Mouse (Mus musculus): ENCODE measurements at regions not wholly inside any gene's neighbourhood (a gene's known extent, or its start where the extent isn't known, plus 50 kb on each side); places are given as distances from the start of the nearest gene placed in this dataset.

- no peak for ATAC-seq (ENCODE audit: low FRiP score)
- DNase-seq (ENCODE audit: low spot score) = no peak
- Histone ChIP-seq H3K27me3 (ENCODE audit: control insufficient read depth, insufficient read depth, low read length) (no peaks in the 10 kb centered on the region), H3K4me3 (ENCODE audit: low read depth, low read length) (no peak overlapping the region), H3K4me1 (replicated peaks; ENCODE audit: control insufficient read depth, insufficient read depth, low read length) (no peaks in the 10 kb centered on the region), H3K27ac (ENCODE audit: low read depth, low read length) (no peak overlapping the region), H3K4me2 (replicated peaks; ENCODE audit: low read depth, low read length) (no peak overlapping the region), H3K9ac (ENCODE audit: low read depth, low read length) (no peak overlapping the region), H3K9me3 (ENCODE audit: control insufficient read depth, low read length) (no peaks in the 10 kb centered on the region), H3K36me3 (ENCODE audit: control insufficient read depth, insufficient read depth, low read length) (no peaks in the 10 kb centered on the region)
- WGBS = 76% methylated on average over 11 of the region's 11 CpGs
Observed at GRCm38 (mm10) chr6:117408971-117409783, 240.8 kb downstream of the Cxcl12 start.

GRCm38 (mm10) chr6:117414926-117415325, 246.6 kb downstream of the Cxcl12 start:
- ATAC-seq (ENCODE audit: low FRiP score) (no peak), DNase-seq (ENCODE audit: low spot score) (no peak)
- Histone ChIP-seq H3K36me3 (ENCODE audit: control insufficient read depth, insufficient read depth, low read length) (no peaks in the 10 kb centered on the region), H3K27me3 (ENCODE audit: control insufficient read depth, insufficient read depth, low read length) (no peaks in the 10 kb centered on the region), H3K9ac (ENCODE audit: low read depth, low read length) (no peak overlapping the region), H3K9me3 (ENCODE audit: control insufficient read depth, low read length) (no peaks in the 10 kb centered on the region), H3K27ac (ENCODE audit: low read depth, low read length) (no peak overlapping the region), H3K4me3 (ENCODE audit: low read depth, low read length) (no peak overlapping the region), H3K4me2 (replicated peaks; ENCODE audit: low read depth, low read length) (no peak overlapping the region), H3K4me1 (replicated peaks; ENCODE audit: control insufficient read depth, insufficient read depth, low read length) (no peaks in the 10 kb centered on the region)
- 89% methylated on average over 5 of the region's 5 CpGs for WGBS

- Histone ChIP-seq H3K36me3 (ENCODE audit: control insufficient read depth, insufficient read depth, low read length) (no peaks in the 10 kb centered on the region), H3K4me2 (replicated peaks; ENCODE audit: low read depth, low read length) (no peak overlapping the region), H3K27ac (ENCODE audit: low read depth, low read length) (no peak overlapping the region), H3K9ac (ENCODE audit: low read depth, low read length) (no peak overlapping the region), H3K4me1 (replicated peaks; ENCODE audit: control insufficient read depth, insufficient read depth, low read length) (no peaks in the 10 kb centered on the region), H3K4me3 (ENCODE audit: low read depth, low read length) (no peak overlapping the region), H3K27me3 (ENCODE audit: control insufficient read depth, insufficient read depth, low read length) (no peaks in the 10 kb centered on the region), H3K9me3 (ENCODE audit: control insufficient read depth, low read length) (no peaks in the 10 kb centered on the region)
- ATAC-seq (ENCODE audit: low FRiP score) = no peak
- DNase-seq (ENCODE audit: low spot score) = no peak
- WGBS = 91% methylated on average over 6 of the region's 6 CpGs
Observed at GRCm38 (mm10) chr6:117415901-117416300, 247.6 kb downstream of the Cxcl12 start.

GRCm38 (mm10) chr6:117416461-117416860, 248.1 kb downstream of the Cxcl12 start:
- ATAC-seq (ENCODE audit: low FRiP score) (no peak), DNase-seq (ENCODE audit: low spot score) (no peak)
- Histone ChIP-seq H3K36me3 (ENCODE audit: control insufficient read depth, insufficient read depth, low read length) (no peaks in the 10 kb centered on the region), H3K27me3 (ENCODE audit: control insufficient read depth, insufficient read depth, low read length) (no peaks in the 10 kb centered on the region), H3K4me3 (ENCODE audit: low read depth, low read length) (no peak overlapping the region), H3K4me1 (replicated peaks; ENCODE audit: control insufficient read depth, insufficient read depth, low read length) (no peaks in the 10 kb centered on the region), H3K27ac (ENCODE audit: low read depth, low read length) (no peak overlapping the region), H3K4me2 (replicated peaks; ENCODE audit: low read depth, low read length) (no peak overlapping the region), H3K9me3 (ENCODE audit: control insufficient read depth, low read length) (no peaks in the 10 kb centered on the region), H3K9ac (ENCODE audit: low read depth, low read length) (no peak overlapping the region)
- 59% methylated on average over 5 of the region's 5 CpGs for WGBS

DNA sequence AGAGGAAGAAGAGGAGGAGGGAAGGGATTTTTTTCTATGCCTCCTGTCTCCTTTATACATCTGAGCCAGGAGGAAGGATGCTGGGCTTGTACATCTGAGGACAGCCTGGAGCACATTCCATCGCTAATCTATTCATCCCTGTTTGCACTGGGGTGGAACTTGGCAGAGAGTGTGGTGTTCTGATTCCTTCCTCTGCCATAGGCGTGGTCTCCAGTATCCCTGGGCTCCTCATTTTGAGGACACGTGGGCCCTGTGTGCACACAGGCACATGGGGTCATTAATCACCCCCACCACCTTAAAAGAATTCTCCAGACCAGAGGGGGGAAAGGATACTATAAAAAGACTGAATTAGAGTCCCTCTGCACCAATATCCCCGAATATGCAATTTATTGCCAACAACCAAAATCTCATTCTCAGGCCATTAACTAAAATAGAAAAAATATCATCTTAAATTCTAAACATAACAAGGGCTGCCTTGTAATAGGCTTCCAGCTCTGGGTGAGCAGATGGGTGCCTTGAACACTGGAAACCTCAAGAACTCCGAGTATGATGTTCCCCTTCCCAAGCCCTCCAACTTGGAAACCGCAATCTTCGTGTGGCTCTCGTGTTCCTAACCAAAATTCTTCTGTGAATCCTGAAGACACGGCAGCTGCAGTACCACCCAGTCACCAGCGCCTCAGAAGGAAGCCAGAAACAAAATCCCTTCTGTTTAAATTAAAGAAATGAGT, 254.7 kb downstream of the Cxcl12 start:
- H3K9ac ChIP-seq (ENCODE audit: low read depth, low read length) = no peak overlapping the region
- H3K9me3 ChIP-seq (ENCODE audit: control insufficient read depth, low read length) = no peaks in the 10 kb centered on the region
- WGBS = 77% methylated on average over 10 of the region's 10 CpGs
- H3K4me3 ChIP-seq (ENCODE audit: low read depth, low read length) = no peak overlapping the region
- H3K36me3 ChIP-seq (ENCODE audit: control insufficient read depth, insufficient read depth, low read length) = no peaks in the 10 kb centered on the region
- DNase-seq (ENCODE audit: low spot score) (no peak), ATAC-seq (ENCODE audit: low FRiP score) (no peak)
- no peaks in the 10 kb centered on the region for H3K27me3 ChIP-seq (ENCODE audit: control insufficient read depth, insufficient read depth, low read length)
- H3K27ac ChIP-seq (ENCODE audit: low read depth, low read length) = no peak overlapping the region
- H3K4me1 ChIP-seq (replicated peaks; ENCODE audit: control insufficient read depth, insufficient read depth, low read length) = no peaks in the 10 kb centered on the region
- H3K4me2 ChIP-seq (replicated peaks; ENCODE audit: low read depth, low read length) = no peak overlapping the region

DNA sequence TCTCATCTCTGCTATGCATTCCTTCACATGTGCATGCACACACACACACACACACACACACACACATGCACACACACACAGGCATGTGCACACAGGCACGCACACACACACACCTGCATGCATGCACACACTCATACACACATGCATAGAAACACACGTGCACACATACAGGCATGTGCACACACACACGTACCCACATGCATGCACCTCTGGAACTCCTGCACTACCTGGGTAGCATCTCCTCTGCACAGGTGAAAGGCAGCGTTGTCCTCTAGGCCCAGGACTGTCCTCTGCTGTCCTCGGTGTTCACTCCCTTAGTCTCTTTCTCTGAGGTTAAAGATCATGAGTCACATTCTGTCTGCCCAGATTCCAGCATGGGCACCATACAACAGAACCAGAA, 258.0 kb downstream of the Cxcl12 start:
- 94% methylated on average over 5 of the region's 5 CpGs for WGBS
- Histone ChIP-seq H3K9ac (ENCODE audit: low read depth, low read length) (no peak overlapping the region), H3K27me3 (ENCODE audit: control insufficient read depth, insufficient read depth, low read length) (no peaks in the 10 kb centered on the region), H3K9me3 (ENCODE audit: control insufficient read depth, low read length) (no peaks in the 10 kb centered on the region), H3K27ac (ENCODE audit: low read depth, low read length) (no peak overlapping the region), H3K4me2 (replicated peaks; ENCODE audit: low read depth, low read length) (no peak overlapping the region), H3K36me3 (ENCODE audit: control insufficient read depth, insufficient read depth, low read length) (no peaks in the 10 kb centered on the region), H3K4me1 (replicated peaks; ENCODE audit: control insufficient read depth, insufficient read depth, low read length) (no peaks in the 10 kb centered on the region), H3K4me3 (ENCODE audit: low read depth, low read length) (no peak overlapping the region)
- DNase-seq (ENCODE audit: low spot score) = no peak
- ATAC-seq (ENCODE audit: low FRiP score) = no peak

DNA sequence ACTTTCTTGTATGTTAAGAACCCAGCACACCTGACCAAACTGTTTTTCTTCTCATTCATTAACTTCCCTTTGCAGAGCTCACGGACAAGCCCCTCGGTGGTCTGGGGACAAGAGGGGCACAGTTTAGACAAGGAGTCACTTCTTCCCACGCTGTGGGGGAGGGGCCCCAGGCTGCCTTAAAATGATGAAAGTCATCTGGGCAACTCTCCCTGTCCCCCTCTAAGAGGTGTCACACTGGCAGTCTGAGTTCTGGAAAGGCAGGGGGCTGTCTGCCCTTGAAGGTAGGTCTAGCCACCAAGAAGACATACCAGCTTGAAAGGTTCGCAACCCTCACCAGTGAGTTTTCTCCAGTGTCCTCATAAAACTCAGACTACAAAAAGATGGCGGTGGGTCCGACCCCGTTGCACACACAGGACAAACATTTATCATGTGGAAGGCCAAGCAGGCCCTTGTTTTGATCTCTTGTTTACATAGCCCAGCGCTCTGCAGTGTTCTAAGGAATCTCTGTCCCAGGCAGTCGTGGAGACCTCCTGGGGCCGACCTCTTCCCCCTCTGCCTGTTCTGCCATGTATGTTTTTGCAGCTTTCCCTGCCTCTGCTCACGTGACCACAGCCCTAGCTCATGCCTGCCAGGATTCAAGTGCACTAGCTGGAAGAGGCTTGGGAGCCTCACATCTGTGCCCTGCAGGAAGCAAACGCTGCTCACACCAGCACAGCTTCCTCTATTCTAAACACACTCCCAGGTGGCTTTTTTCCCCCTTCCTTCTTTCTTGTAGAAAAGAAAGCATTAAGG, 259.2 kb downstream of the Cxcl12 start:
- DNase-seq (ENCODE audit: low spot score) (peak; percentile 41), ATAC-seq (ENCODE audit: low FRiP score) (no peak)
- no peak overlapping the region for H3K4me2 ChIP-seq (replicated peaks; ENCODE audit: low read depth, low read length)
- no peak overlapping the region for H3K27ac ChIP-seq (ENCODE audit: low read depth, low read length)
- H3K27me3 ChIP-seq (ENCODE audit: control insufficient read depth, insufficient read depth, low read length) = no peaks in the 10 kb centered on the region
- no peak overlapping the region for H3K9ac ChIP-seq (ENCODE audit: low read depth, low read length)
- WGBS = 36% methylated on average over 12 of the region's 12 CpGs
- no peak overlapping the region for H3K4me3 ChIP-seq (ENCODE audit: low read depth, low read length)
- H3K9me3 ChIP-seq (ENCODE audit: control insufficient read depth, low read length) = no peaks in the 10 kb centered on the region
- no peaks in the 10 kb centered on the region for H3K4me1 ChIP-seq (replicated peaks; ENCODE audit: control insufficient read depth, insufficient read depth, low read length)
- H3K36me3 ChIP-seq (ENCODE audit: control insufficient read depth, insufficient read depth, low read length) = no peaks in the 10 kb centered on the region

DNA sequence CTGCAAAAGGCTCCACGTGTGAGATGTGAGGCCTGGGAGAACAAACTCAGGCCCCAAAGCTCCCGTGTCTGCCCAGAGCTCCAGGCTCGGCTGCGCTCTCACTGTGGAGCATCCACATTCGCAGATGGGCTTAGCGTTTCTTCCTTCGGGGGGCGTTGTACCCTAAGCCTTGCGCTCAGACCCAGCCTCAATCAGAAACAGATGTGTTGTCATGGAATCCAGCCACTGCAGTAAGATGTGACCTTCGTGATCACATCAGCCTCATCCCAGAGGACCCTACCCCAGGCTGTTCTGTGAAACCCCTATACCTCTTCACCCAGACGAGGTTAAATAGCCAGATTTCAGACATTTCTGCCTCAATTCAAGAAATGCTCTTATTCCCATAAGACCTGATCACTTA, 260.1 kb downstream of the Cxcl12 start:
- peak; percentile 39 for DNase-seq (ENCODE audit: low spot score)
- H3K9ac ChIP-seq (ENCODE audit: low read depth, low read length) = no peak overlapping the region
- H3K4me1 ChIP-seq (replicated peaks; ENCODE audit: control insufficient read depth, insufficient read depth, low read length) = no peaks in the 10 kb centered on the region
- H3K36me3 ChIP-seq (ENCODE audit: control insufficient read depth, insufficient read depth, low read length) = no peaks in the 10 kb centered on the region
- H3K4me3 ChIP-seq (ENCODE audit: low read depth, low read length) = no peak overlapping the region
- H3K4me2 ChIP-seq (replicated peaks; ENCODE audit: low read depth, low read length) = no peak overlapping the region
- whole genome bisulfite sequencing = 70% methylated on average over 11 of the region's 11 CpGs
- no peak for ATAC-seq (ENCODE audit: low FRiP score)
- H3K9me3 ChIP-seq (ENCODE audit: control insufficient read depth, low read length) = no peaks in the 10 kb centered on the region
- H3K27ac ChIP-seq (ENCODE audit: low read depth, low read length) = no peak overlapping the region
- H3K27me3 ChIP-seq (ENCODE audit: control insufficient read depth, insufficient read depth, low read length) = no peaks in the 10 kb centered on the region

Data from hindbrain, embryonic 11.5 days (tissue).